Mouse (Mus musculus): ENCODE results near the gene Alpl.

The Alpl gene

DNA sequence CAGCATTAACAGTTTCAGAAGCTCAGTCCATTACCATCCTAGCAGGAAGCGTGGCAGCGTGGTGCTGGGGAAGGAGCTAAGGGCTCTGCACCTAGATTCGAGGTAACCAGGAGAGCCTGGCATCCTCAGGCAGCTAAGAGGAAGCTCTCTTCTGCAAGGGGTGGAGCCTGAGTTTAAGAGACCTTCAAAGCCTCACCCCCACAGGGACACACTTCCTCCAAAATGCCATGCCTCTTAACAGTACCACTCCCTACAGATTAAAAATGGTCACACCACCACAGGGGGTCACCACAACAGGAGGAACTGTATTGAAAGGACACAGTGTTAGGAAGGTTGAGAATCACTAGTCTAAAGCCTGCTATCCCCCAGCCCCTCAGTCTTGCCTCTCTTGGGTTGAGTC is 19.3 kb upstream of the Alpl start:
- no peak for TF ChIP-seq GATA4 (IDR thresholded peaks at IDR 0.05; ENCODE audit: insufficient replicate concordance, low read length)

DNA sequence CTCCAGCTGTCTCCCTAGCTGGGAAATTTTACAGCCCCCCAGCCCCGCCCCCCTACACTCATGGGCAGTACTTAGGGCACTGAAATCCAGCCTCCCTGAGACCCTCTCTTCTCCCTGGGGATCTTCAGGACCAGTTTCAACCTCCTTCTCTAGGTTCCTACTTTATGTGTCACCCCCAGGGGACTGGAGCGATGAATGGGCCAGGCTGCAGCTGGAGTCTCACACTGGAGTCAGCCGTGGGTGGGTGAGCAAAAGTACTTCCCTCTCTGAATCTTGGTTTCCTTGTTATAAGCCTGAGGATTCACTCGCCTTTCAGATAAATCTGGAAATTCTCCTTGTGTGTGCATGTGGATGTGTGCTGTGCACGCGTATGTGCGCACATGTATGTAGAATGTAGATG is 18.0 kb upstream of the Alpl start:
- TF ChIP-seq GATA4 (IDR thresholded peaks at IDR 0.05; ENCODE audit: insufficient replicate concordance, low read length): no peak

DNA sequence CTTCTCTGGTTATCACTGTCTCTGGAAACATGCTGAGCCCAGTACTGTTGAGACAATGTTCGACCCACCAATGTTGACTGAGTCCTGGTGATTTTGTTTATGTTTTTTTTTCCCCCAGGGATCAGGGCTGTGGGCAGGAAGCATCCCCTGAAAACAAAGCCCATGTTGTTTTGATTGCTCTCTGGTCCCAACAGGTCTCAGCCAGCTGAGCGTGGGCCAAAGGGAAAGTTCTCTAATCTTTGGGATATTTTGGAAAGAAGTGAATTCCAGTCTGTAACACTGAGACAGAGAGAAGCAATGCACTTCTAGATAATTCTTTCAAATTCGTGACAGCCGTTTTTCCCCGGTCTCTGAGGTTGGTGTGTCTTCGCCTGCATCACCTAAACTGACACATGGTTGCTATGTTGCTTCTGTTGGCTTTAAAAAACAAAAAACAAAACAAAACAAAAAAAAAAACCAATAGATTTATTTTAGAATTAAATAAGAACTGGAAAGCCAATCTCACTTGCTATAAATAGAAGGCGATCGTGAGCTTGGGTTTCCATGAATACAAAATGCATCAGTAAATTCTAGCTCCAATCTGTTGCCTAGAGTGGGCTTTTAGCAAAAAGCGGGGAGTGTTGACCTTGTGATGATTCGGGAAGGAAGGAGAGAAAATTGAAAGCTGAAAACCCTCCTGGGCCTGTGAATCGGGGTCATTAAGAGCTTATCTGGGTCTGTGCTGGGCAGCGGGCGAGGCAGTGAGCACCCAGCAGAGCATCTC is 16.9 kb upstream of the Alpl start:
- no peak for TF ChIP-seq GATA4 (IDR thresholded peaks at IDR 0.05; ENCODE audit: insufficient replicate concordance, low read length)

DNA sequence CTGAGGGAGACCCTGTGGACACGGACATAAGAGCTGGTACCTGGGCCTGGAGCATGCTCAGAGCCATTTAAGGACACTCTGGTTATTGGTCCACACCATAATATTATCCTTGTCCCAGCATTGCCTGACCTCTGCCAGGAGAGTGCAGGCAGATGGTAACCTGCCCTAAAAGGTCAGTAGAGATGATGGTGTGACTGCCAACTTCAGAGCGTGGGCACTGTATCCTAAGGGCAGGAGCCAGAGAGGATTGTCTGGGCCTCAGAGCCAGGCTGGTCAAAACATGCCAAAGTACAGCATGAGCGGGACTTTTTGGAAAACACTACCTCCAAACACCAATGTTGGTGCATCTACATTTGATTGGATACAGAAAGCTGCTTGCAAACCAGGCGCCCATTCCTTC is 13.8 kb upstream of the Alpl start:
- no peak for TF ChIP-seq GATA4 (IDR thresholded peaks at IDR 0.05; ENCODE audit: insufficient replicate concordance, low read length)

DNA sequence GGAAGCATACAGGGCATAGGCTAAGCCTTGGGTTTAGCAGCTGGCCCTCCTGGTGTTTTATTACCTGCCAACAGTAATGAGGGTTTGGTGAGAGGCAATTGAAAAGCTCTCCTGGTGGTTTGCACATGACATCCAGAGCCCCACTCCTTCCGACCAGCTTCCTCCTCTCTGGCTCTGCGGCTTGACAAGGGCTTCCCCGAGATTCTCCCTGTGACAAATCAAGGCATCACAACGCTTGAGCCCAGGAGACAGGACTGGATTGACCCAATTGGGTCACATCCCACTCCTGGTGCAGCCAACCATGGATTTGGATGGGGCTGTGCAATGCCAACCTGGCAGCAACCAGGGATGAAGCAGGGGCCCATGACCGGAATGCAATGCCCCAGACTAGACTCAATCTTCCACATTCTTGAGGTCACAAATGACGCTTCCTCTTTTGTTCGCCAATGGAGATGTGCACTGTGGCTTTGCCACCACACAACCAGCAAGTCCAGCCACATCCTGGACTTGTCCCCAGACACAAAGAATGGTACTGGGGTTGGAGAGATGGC is 11.2 kb upstream of the Alpl start:
- TF ChIP-seq GATA4 (IDR thresholded peaks at IDR 0.05; ENCODE audit: insufficient replicate concordance, low read length): no peak

DNA sequence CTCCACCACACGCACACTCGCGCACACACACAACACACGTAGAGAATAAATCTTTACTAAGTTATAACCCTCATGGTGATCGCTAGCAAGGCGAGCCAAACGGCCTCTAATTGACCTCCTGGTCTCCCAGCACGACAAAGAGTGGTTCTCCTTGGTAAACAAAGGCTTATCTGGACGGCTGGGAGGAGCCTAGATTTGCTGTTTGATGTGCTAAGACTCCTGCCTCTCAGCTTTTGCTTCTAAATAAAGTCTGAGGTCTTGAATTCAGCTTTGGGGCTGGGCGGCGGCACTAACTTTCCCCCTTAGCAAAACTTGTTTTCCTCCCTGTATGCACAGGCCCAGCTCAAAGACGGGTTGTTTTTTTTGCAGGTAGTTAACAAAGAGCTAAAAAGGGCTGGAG is 5.0 kb upstream of the Alpl start:
- no peak for TF ChIP-seq GATA4 (IDR thresholded peaks at IDR 0.05; ENCODE audit: insufficient replicate concordance, low read length)

DNA sequence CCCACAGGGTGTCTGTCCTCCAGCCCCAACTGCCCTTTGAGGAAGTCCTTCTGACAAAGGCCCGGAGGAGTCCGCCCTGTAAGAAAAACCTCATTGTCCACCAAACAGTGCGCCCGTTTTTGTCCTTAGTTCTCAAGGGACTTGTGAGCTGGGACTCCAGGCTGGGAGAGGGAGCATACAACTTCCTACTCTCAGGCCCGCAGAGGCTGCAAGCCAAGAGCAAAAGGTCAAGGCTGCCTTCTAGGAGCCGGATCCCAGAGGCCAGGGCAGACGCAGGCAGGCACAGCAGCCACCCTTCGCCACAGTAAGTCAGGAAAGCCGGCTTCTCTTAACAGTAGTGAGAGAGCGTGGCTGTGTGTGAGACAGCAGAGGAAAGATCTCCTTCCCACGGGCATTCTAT is 4.1 kb upstream of the Alpl start:
- no peak for TF ChIP-seq GATA4 (IDR thresholded peaks at IDR 0.05; ENCODE audit: insufficient replicate concordance, low read length)

DNA sequence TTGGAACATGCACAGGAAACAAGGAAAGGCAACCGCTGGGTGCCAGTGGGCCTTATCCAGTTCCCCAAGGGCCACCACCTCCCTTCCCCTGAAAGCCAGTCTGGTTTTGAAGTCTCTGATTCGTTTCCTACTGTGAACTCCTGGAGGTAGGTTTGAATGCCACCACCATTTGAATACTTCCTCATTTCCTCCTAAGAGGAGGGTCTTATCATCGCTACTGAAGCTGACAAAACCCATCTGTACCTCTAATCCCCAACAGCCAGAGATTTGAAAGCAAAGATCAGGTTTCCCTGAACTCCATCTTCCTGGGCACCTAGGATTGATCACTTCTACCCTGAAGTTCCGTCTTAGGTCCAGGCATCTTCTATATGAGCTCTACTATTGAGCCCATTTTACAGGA is 854 bp upstream of the Alpl start:
- TF ChIP-seq GATA4 (IDR thresholded peaks at IDR 0.05; ENCODE audit: insufficient replicate concordance, low read length): no peak

DNA sequence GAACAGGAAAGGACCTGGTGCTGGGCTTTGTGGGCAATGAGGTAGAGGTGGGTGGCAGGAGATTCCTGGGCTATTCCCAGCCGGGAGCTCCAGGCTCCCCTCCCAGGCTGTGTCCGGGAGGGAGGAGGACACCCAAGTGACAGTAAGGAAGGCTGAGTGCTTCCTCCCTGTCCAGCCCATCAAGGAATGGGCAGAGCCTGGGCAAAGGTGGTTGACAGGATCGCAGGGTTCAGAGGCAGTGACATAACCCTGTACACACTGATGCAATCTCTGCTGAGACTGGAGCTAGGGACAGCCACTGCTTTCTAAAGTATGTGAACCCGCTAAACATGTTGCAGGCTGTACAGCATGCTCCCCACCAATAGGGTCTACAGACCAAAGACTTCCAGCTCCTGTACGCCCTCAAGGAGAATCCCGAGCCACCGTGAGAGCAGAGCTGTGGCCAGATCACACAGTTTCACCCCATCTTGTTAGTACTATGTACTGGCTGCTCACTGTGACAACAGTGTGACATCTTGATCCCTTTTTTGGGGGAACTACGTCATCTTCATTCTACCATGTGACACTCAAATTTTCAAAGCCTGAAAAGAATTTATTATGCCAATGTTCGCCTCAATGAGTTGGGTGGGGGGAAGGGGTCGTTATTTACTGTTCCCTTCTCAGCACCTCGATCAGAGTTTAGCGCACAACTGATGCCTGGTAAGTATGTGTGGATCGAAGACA is 1.8 kb downstream of the Alpl start:
- TF ChIP-seq GATA4 (IDR thresholded peaks at IDR 0.05; ENCODE audit: insufficient replicate concordance, low read length): no peak

DNA sequence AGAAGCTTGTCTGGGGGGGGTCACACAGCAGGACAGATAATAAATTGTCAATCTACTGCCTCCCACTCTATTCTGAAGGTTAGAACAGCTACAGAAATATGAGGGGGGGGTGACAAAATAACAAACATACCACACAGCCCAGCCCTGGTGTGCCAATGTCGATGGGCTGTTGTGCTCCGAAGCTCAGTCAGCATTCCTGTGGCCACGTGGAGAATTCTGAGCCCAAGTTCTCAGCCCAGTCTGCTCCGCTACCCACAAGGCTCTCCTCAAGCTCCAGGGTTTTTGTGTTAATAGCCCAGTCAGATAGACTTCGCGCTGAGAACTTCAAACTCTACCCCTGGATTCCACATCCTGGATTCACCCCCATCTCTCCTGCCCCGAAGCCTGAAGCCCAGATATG is 2.6 kb downstream of the Alpl start:
- no peak for TF ChIP-seq GATA4 (IDR thresholded peaks at IDR 0.05; ENCODE audit: insufficient replicate concordance, low read length)

DNA sequence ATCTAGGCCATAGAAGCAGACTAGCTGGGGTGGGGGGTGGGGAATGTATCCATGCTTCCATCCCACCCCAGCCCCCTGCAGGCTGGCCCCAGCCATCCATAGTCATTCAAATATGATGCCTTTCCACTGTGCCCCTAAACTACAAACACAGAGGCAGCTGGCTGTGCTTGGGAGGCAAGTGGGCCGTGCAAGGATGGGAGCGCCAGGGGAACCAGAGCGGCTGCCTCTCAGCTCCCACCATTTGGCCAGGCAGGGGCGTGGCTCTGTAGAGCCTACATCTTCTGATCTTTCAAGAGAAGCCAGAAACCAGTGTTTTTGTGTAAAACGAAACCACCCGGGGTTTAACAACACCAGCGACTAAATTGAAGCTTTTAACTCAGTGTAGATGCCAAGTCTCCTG is 4.7 kb downstream of the Alpl start:
- TF ChIP-seq GATA4 (IDR thresholded peaks at IDR 0.05; ENCODE audit: insufficient replicate concordance, low read length): no peak

DNA sequence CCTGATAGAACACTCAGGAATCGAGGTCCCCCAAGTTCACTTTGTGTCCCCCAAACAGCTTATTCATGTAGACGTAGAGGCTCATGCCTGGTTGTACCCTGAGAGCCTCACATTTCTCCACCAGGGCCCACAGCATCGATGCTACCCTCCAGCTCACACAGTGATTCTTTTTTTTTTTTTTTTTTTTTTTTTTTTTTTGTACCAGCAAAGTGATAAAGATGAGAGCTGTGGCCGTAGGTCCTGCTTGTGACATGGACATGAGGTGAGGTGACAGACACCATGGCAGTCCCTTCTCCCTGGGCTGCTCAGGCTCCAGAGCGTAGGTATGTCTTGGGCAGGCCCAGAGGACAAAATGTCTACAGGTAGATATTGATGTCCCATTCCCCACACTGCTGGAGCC is 5.2 kb downstream of the Alpl start:
- TF ChIP-seq GATA4 (IDR thresholded peaks at IDR 0.05; ENCODE audit: insufficient replicate concordance, low read length): no peak

DNA sequence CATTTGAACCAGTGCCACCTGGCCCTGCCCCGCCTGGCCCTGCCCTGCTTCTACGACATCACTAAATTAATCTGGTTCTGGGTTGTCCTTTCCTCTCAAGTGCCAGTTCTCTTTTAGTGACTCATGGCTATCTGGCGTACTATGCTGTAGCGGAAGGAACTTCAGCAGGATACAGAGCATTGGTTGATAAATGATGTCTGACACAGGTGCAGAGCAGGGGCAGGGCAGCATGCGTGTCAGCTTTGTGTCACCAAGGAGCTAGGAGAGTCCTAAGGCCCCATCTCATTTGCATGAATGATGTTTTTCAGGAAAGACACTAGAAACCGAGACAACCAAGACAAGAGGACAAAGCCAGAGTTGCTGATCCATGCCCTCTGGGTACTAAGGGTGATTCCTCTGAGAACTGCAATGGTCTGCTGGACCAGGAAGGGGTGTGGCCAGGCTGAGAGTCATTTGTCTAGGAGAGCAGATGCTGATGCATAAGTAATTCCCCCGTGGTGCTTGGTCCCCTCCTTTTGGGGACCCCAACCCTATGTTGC is 7.6 kb downstream of the Alpl start:
- TF ChIP-seq GATA4 (IDR thresholded peaks at IDR 0.05; ENCODE audit: insufficient replicate concordance, low read length): no peak

DNA sequence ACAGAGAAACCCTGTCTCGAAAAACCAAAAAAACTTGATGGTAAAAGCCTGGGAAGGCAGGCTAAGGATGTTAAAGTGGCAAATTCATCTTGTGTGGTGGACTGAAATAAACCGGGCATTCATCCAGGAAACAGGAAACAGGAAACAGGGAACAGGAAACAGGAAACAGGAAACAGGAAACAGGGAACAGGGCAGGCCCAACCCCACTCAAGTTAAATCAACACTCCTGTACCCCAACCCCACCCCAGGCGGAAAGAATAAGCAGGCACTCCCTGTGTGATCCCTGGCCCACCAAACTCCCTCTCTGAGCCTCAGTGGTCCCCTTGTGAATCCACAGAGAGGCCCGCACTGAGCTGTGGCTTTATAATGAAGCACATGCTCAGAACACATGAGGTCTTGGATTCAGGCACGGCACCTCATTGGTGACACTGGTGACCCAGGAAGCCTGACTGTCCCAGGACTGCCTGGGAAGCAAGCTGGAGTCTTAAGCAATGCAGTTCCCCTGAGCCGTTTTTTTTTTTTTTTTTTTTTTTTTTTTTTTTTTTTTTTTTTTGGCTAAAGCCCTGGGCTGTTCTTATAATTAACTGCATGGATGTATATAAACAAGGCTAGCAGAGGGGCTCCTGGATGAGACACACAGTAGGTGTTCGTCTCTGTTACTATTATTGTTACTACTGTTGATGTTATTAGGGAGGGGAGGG is 8.4 kb downstream of the Alpl start:
- TF ChIP-seq GATA4 (IDR thresholded peaks at IDR 0.05; ENCODE audit: insufficient replicate concordance, low read length): no peak

DNA sequence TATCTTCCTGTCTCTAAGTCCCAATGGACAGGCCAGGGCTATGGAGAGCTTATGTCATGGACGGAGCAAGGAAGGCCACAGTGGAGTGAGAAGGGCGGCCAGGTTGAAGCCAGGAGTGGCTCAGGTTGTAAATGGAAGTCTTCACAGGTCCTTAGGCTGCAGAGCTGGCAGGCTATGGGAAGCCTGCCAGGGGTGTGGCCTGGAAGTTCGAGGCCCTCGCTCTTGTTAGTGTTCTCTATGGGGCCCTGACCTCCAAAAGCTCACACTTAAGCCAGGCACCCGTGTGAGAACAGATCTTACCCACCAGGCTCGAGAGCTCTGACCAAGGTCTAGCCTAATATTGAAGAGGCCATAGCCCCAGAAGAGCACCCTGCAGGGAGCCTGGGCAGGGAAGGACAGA is 9.7 kb downstream of the Alpl start:
- no peak for TF ChIP-seq GATA4 (IDR thresholded peaks at IDR 0.05; ENCODE audit: insufficient replicate concordance, low read length)

DNA sequence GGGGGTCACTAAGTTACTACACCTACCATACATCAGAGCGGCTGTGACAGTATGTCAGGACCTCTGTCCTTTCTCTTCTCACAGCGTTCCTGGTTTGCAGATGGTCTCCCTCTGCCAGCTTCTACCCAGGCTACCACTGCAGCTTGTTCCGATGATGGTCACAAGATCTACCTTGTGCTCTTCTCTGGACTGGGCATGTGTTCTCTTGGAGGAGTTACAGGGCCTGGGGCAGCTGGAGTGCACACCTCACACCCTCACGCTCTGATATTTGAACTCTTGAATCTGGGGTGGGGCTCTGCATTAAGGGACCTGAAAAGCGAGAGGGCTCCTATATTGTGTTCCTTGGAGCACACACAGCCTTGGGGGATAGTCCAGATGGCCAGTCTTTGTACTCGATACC is 10.9 kb downstream of the Alpl start:
- no peak for TF ChIP-seq GATA4 (IDR thresholded peaks at IDR 0.05; ENCODE audit: insufficient replicate concordance, low read length)

Data from liver, adult (tissue).